Mouse (Mus musculus): Measurements from ENCODE around the gene Med22.

DNA sequence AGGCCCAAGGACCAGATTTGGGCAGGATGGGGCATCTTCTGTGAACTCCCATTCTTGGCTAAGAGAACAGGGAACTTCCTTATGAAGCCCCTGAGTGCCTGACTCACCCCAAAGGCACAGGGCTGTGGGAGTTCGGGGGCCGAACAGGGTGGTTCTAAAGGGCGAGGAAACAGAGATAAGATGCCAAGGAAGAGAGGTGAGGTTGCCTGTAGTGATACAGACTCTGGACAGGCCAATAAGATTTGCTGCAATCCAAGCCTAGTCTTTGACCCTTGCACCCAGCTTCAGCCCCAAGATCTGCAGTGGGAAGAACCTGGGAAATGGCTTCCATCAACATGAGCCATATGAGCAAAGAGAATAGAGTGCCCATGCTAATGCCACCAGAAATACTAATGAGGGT, 32.8 kb upstream of the Med22 start:
- no peak for TF ChIP-seq CTCF (IDR thresholded peaks at IDR 0.05)
- no peak for TF ChIP-seq EP300 (IDR thresholded peaks at IDR 0.05)

Measured in lung, postnatal 0 days (tissue).